Mouse (Mus musculus) brain, embryonic 14.5 days (tissue): ENCODE measurements around the gene Arhgap29. TPM values are rescaled to one million over a fixed set of nuclear protein-coding genes. Genes with fewer than 3 reads are reported as not detected.

Experiments used
- DNase-seq: peaks from one replicate; pipeline ENCODE4 v3.0.0-alpha.2; 2011; ENCODE audit warnings: low read depth
- CTCF ChIP-seq: fragments of 200-500 bp; IDR thresholded peaks from 2 replicates; pipeline ENCODE4 v1.5.1; 2012; ENCODE audit warnings: inconsistent platforms, mild to moderate bottlenecking, moderate library complexity, borderline replicate concordance; ENCODE audit not compliant: insufficient read depth, insufficient read length; ENCODE audit errors: extremely low read depth
- POLR2A ChIP-seq: fragments of 200-500 bp; IDR thresholded peaks from 2 replicates; pipeline ENCODE4 v1.6.1; 2012; ENCODE audit warnings: mild to moderate bottlenecking, inconsistent platforms, borderline replicate concordance; ENCODE audit not compliant: poor library complexity, insufficient read depth, insufficient read length, severe bottlenecking; ENCODE audit errors: extremely low read depth
- polyA plus RNA-seq: library from polyadenylated mRNA; depleted of rRNA; stranded (reverse); fragments of >200 nt; gene quantifications from 2 replicates; pipeline ENCODE4 v1.2.3, GENCODE M21; 2012

Arhgap29 gene
- polyA plus RNA-seq, 1 experiment, result 26.2 TPM

- TF ChIP-seq POLR2A (no peak), CTCF (no peak)
- DNase-seq, result peak; percentile 38
Measured at GRCm38 (mm10) chr3:121973761-121974160, 21.4 kb downstream of the Arhgap29 start.

- TF ChIP-seq POLR2A, result no peak
- TF ChIP-seq CTCF, result no peak
- DNase-seq, result no peak
Measured at GRCm38 (mm10) chr3:121975381-121975780, 23.0 kb downstream of the Arhgap29 start.

DNA sequence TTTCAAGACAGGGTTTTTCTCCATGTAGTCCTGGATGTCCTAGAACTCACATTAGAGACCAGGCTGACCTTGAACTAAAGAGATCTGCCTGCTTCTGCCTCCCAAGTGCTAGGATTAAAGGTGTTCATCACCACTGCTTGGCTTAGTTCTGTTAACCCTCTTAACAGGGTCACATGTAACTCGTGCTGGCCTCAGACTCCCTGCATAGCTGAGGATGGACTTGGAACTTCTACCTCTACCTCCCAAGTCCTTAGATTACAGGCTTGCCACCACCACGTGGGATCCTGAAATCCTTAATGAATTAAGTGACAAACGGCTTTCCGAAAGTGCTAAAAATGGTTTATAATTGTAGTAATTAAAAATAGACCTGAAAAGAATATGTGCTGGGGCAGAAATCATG, 29.0 kb downstream of the Arhgap29 start:
- TF ChIP-seq CTCF, result no peak
- TF ChIP-seq POLR2A, result no peak
- no peak for DNase-seq

GRCm38 (mm10) chr3:121982450-121982849, 30.1 kb downstream of the Arhgap29 start:
- DNase-seq, result no peak
- TF ChIP-seq POLR2A (no peak), CTCF (no peak)

- TF ChIP-seq CTCF (no peak), POLR2A (no peak)
- no peak for DNase-seq
Measured at GRCm38 (mm10) chr3:121995125-121995524, 42.8 kb downstream of the Arhgap29 start.

- TF ChIP-seq CTCF, result no peak
- no peak for TF ChIP-seq POLR2A
Measured at GRCm38 (mm10) chr3:121999934-122000333, 47.6 kb downstream of the Arhgap29 start.

GRCm38 (mm10) chr3:122001568-122001967, 49.2 kb downstream of the Arhgap29 start:
- no peak for DNase-seq
- TF ChIP-seq CTCF (no peak), POLR2A (no peak)

More at GRCm38 (mm10) chr3:121999934-122000333, 47.6 kb downstream of the Arhgap29 start:
- DNase-seq, result no peak

DNA sequence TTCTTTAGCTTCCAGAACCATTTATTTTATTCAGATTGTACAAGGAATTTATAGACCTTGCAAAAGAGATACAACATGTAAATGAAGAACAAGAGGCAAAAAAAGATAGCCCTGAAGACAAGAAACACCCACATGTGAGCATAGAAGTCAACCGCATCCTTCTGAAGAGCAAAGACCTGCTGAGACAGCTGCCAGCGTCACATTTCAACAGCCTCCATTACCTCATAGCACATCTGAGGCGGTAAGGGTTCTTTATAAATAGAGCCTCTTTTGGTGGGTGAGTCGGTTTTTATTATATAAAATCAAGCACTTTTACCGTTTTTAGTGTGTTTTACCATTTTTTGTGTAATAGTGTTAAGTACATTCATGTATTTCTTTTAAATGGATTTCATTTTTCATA, 57.5 kb downstream of the Arhgap29 start:
- no peak for DNase-seq

GRCm38 (mm10) chr3:122010292-122010691, 58.0 kb downstream of the Arhgap29 start:
- no peak for DNase-seq
- no peak for TF ChIP-seq CTCF
- TF ChIP-seq POLR2A, result no peak

More for the DNA sequence above, 57.5 kb downstream of the Arhgap29 start:
- TF ChIP-seq POLR2A (no peak), CTCF (no peak)

GRCm38 (mm10) chr3:122012464-122012863, 60.1 kb downstream of the Arhgap29 start:
- TF ChIP-seq POLR2A, result no peak
- TF ChIP-seq CTCF, result no peak
- DNase-seq, result no peak

- DNase-seq, result no peak
- no peak for TF ChIP-seq POLR2A
- no peak for TF ChIP-seq CTCF
Measured at GRCm38 (mm10) chr3:122018421-122018820, 66.1 kb downstream of the Arhgap29 start.

GRCm38 (mm10) chr3:122019159-122019558, 66.8 kb downstream of the Arhgap29 start:
- TF ChIP-seq CTCF (no peak), POLR2A (no peak)
- DNase-seq, result no peak
